Mouse (Mus musculus): ENCODE data around the gene Ctr9.

The Ctr9 gene

DNA sequence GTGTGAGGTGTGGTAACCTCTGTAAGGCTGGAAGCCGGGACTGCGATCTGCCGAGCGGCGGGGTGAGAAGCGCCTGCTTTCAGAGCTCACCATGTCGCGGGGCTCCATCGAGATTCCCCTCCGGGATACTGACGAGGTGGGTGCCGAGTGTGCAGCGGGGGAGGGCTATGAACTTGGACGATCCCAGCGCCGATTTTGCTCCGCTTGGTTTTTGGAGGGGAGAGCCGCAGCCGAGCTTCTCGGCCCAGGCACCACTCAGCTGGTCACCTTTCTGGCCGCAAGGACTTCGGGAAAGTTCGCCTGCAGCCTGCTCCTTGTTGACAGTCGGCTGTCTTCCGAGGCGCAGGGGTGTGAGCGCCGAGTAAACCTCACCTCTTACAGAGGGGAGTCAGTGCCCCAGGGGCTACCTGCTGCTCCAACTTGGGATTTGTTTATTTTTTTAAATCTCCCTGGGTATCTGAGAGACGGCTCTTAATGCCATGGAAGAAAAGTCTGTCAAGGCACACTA is 349 bp downstream of the Ctr9 start:
- DNase-seq (ENCODE audit: low spot score), result no peak

DNA sequence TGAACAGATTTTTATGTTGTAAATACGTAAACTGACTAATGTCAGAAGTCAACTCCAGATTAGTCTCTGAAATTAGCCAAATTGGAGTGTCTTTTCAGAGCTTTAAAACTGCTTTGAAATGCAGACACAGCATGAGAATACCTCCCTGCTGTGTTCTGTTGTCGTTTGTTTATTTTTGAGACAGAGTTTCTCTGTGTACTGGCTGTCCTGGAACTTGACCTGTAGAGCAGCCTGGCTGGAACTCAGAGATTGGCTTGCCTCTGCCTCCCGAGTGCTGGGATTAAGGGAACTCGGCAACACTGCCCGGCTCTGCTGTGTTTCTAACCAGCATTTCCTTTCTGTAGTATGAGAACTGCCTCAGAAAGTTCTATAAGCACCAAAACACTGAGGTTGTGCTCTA is 20.2 kb downstream of the Ctr9 start:
- DNase-seq (ENCODE audit: low spot score), result no peak

DNA sequence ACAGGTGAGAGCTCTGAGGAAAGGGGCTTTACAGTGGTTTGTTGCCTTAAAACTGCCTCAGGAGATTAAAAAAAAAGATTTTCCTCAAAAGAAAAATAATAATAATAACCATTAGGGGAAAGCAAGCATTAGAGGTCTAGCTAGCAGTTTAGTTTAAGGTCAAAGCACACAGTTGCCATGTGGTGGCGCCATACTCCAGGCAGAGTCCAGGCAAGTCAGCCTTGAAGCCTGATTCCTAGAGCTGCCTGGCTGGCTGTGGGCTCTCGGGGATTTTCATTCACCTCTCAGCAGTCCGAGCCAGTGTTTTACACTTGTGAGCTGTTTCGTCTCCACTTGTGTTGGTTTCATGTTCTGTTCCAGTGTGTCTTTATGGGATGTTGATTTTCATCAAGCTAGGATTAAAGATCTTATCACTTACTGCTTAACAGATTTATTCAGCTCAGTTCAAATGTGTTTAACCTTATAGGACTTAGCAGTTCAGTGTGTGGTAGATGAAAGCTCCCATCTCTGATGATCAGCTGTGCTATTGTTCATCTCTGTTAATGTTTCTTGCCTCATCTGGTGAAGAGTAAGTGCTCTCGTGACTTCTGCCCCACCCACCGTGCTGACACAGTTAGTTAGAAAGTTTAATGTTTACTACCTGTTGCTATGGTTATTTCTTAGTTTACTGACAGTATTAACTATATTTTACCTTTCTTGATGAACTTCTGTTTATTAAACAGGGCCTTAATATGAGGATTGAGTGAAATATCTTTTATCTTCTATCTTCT is 21.1 kb downstream of the Ctr9 start:
- DNase-seq (ENCODE audit: low spot score), result peak; percentile 13

DNA sequence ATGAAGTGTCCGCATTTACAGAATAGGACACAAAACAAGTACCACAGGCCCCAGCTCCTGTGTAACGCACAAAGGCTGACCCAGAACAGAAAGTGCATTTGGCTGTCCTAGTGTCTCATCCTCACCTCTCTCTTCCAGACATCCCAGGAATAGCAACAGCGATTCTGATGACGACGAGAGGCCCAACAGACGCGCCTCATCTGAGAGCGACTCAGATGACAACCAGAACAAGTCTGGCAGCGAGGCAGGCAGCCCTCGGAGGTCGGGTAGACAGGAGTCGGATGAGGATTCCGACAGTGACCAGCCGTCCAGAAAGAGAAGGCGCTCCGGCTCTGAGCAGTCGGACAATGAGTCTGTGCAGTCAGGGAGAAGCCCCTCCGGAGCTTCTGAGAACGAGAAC is 26.5 kb downstream of the Ctr9 start:
- no peak for DNase-seq (ENCODE audit: low spot score)

DNA sequence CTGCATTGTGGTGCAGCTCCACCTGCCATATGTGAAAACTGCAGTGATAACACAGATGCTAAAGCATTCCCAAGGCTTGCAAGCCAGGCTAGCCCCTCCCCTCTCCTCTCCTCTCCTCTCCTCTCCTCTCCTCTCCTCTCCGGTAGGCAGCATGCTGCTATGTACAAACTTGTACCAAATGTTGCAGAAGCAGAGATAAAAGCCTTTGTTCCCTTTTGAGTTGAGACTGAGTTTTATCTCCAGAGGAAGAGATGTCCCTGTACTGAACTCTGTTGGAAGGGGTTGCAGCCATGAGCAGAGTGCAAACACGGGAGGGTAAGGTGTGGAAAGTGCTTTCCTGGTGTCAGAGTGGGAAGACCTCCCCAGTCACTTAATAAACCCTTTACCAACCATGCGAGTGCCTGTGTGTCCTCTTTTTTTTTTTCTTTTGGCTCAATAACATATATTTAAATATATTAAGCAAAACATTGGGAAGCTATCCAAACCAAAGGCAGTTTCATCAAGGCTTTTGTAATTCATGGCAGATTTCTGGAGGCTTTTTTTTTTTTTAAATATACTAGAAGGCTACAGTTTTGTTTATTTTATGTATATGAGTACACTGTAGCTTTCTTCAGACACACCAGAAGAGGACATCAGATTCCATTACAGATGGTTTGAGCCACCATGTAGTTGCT is 27.4 kb downstream of the Ctr9 start:
- DNase-seq (ENCODE audit: low spot score), result no peak

DNA sequence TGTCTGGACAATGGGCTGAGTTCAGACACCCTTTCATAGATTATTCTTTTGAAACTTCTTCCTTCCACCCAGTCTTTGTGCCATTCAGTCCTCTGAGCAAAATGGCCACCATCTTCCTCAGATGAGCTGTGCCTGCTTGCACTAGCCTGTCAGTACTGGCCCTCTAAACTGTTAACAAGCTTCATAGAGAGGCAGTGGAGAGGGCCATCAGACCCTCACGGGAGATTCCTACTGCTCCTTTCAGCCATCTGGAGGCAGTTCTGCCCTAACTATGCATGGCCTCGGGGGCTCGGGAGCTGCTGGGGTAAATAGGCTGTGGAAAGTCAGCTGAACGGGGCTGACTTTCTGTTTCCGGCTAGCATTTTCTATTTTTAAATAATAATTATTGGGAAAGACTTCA is 30.8 kb downstream of the Ctr9 start:
- no peak for DNase-seq (ENCODE audit: low spot score)

DNA sequence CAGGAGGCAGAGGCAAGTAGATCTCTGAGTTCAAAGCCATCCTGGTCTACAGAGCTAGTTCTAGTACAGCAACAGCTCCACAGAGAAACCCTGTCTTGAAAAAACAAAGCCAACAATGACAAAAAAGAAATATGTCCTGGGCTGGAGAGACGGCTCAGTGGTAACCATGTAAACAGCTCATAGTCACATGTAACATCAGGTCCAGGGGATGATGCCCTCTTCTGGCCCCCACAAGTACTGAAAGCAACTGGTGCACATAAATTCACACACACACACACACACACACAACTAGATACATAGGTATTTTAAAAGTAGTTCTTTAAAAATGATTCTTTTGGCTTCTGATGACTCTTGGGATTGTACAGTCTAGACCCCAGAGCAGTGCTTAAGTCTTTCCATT is 34.2 kb downstream of the Ctr9 start:
- no peak for DNase-seq (ENCODE audit: low spot score)

DNA sequence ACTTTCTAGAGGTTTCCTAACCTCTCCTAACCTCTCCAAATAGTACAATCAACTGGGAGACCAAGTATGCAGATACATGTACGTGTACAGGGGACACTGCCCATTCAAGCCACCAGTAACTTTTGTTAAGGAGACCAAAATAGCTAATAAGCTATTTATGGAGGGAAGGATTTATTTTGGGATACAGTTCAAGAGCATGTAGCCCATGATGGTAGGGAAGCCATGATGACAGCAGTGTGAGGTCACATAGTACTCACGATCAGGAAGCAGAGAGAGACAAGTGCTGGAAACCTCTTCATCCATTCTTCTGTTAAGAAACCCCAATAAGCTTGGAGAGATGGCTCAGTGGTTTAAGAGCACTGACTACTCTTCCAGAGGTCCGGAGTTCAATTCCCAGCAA is 39.4 kb downstream of the Ctr9 start:
- DNase-seq (ENCODE audit: low spot score), result no peak

DNA sequence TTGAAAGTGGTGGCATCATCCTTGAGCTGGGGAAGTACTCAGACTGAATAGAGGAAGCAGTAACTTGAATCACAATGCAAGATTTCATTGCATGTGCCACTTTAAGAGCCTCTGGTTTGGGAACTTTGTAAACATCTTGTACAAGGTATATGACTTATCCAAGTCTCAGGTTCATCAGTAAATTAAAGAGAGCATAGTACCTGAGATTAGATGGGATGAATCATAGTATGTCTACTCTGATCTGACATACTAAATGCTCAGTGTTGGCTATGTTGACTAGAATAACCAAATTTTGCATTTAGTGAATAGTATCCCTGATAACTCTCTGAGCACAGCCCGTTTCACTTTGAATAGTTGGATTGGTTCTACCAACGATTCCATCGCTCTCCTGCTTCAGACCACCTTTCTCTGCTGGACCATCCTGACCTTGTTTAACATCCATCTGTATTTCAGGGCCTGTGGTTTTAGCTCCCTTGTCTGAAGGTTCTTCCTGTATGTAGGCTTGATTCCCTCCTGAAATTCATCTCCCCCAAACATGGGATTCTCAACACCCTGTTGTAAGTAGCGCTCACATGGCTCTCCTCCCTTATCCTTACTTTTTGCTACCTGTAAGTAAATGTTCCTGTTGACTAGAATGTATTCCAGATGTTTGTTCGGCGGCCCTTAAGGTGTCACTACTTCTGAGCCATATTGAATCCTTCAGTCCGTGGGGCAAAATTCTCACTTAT is 40.9 kb downstream of the Ctr9 start:
- no peak for DNase-seq (ENCODE audit: low spot score)

DNA sequence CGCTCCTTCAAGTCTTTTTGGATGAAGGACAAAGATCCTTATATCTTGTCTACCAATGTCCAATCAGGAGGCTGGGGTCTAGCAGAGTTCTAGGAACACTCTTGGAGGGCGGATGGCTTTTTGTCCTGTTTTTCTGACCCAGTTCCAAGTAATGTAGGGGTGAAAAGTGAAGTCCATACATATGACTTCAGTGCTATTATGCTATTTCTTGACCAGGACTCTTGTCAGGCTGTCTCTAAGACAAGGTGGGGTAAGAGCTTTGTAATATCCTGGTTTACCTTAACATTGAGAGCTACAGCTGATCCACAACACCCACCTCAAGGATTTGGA is 41.4 kb downstream of the Ctr9 start:
- no peak for DNase-seq (ENCODE audit: low spot score)

DNA sequence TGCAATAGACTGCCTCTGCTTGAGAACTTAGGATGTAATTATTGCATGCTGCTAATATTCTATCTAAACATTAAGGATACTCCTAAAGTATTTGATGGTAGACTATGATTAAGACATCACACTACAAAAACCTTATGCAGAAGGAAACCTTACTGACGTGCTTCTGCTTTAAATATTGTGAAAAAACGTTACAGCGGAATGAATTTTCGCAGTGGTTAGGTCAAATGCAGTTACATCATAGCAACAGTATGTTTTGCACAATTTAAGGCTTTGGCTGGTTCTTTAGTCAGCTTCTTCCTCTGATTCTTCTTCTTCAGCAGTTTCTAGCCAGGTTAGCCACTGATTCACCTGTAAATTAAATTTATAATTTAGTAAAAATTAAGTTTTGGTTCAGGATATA is 43.7 kb downstream of the Ctr9 start:
- DNase-seq (ENCODE audit: low spot score), result no peak

DNA sequence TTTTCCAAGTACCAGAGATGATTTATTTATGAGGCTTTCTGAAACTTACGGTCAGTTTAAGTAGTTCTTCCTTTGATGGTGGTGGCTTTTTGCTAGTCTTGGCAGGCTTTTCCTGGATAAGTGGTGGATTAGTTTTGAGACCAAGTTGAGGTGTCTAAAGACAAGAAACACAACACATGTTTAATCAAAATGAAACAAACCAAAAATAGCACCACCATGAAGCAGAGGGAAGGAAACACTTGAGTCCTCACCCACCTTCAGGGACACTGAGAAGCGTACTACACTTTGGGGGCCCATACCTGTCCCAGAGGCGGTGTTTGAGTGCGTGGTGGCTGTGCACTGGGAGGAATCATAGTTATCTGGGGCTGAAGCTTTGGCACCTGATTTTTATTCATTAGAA is 46.5 kb downstream of the Ctr9 start:
- DNase-seq (ENCODE audit: low spot score), result no peak

DNA sequence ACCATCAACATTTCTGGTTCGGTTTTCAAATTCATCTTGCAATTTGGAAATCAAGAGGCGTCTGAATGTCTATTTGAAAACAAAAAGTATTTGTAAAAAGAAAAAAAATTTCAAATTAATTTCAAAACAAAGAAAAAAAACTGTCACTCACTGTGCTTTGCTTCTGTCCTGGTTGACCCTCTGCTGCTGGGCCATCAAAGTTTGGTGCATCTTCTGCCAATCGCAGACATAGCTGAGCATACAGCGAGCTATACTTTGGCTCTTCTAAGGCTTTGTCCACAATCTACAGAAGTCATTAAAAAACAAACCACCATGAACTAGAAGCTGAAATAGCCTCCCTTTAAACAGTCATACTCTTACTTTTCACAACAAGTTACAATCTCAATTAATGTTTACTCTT is 49.5 kb downstream of the Ctr9 start:
- no peak for DNase-seq (ENCODE audit: low spot score)

DNA sequence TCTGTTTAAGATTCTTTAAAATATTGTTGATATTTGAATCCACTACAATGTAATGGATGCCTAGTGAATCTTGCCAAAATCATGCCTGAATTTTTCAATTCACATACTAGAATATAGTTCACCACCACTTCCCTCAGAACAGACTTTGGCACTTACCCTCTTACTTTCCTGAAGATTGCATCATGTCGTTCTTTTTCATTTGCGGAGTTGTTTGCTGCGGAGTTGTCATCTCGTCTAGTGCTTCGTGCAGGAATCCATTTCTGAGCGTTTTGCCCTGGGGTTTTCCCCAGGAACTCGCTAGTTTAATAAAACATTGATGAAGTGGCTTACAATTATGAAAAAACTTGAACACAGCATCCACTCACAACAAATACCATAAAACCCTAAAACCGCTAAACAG is 51.3 kb downstream of the Ctr9 start:
- no peak for DNase-seq (ENCODE audit: low spot score)

DNA sequence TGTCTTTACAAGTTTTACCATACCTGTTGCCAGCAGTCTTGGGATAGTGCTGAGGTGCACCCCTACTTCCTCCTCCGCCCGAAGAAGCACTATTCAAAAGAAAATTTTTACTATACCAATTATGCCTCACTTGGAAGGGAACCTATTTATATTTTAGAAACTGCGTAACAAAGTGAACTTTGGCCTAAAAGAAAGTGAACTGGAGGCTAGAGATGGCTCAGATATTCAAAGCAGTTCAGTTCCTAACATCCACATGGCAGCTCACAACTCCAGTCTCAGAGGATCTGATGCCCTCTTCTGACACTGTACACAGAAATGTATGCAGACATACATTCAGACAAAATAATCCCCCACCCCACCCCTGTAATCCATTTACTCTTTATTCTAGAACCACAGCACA is 52.1 kb downstream of the Ctr9 start:
- no peak for DNase-seq (ENCODE audit: low spot score)

DNA sequence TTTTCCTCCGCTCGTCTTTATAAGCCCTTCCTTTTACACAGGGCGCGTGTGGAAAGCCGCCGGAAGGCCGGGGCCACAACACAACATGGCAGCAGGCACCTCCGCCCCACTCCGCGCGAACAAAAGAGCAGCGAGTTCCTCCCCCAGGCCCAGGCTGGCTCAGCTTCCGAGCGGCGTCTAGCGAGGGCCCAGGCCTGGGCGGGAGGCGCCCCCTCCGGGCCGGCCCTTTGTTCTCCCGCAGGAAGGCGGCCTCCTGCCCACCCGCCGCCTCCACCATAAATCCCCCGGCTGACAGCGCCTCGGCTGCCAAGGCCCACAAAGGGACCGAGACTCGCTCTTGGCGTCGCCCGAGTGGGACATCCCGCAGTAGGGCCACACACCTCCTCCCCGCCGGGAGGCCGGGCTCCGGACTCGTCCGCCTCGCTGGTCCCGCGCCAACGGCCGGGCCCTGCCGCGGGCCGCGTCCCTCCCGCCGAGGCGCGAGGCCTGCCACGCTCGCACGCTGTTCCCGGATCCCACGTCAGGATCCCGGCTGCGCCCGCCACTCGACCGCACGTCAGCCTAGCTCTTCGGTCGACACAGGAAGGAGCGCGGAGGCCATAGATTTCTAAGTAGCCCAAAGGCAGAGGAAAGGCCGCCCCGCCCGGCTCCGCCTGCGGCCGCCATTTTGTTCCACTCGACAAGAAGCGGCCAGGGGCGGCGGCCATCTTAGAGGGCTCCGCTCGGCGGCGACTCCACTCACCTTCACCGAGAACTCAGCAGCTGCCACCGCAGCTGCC is 53.5 kb downstream of the Ctr9 start:
- peak; percentile 87 for DNase-seq (ENCODE audit: low spot score)

DNA sequence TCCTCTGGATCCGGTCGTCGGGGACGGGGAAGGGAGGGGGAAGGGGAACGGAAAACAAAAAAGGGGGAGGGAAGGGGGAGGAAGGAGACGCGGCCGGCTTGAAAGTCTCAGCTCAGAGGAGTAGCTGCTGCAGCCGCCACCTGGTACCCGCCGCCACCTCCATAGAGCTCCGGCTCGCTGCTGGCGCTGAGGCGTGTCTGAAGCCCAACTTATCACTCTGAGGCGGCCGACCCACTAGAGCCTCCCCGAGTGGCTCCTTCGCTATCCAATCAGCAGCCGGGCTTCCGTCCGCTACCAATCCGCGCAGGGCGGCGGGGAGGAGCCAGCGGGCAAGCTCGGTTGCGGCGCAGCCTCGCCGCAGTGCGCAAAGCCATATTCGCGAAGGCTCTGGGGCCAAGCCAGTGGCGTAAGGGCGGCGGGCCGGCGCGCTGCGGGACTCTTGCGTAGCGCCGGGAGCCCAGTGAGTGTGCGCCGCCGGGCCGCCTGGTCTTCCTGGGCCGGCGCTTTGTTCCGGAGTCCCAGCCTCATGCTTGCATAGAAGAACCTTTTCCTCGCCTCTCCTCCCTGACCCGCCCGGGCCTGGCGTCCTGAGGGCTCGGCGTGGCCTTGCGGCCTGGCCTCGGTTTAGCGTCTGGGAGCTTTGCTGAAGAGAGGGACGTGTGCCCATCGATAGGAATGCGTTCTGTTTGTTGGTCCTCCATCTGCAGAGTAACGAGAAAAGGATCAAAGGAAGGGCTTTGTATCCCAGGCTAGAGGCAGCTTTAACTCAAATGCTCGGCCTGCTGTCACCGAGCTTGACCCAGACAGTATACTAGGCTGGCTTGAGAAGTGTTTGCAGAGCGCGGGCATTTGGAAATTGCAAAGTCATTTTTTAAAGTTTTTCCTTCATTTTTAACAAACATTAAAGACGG is 54.3 kb downstream of the Ctr9 start, which contains the start of gene Eif4g2:
TSS of gene Eif4g2 (minus strand) at position 209 of the 911 bp plus-strand sequence.
- peak; percentile 98 for DNase-seq (ENCODE audit: low spot score)

DNA sequence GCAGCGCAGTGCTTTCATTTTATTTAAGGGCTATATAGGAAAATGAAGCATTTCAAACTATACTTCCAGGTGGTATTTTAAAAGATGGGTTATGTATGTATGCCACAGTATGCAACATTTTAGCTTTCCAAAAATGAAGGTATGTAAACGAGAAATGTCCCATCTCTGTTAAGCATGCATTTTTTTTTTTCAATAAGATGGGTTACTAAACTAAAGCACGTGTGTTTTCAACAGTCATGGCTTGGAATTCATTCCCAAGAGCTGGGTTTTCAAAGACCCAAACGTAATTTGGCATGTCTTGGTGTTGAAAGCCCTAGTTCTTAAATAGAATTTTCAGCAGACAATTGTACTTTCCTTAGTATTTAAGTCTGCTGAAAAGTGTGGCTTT is 55.0 kb downstream of the Ctr9 start:
- DNase-seq (ENCODE audit: low spot score), result no peak

DNA sequence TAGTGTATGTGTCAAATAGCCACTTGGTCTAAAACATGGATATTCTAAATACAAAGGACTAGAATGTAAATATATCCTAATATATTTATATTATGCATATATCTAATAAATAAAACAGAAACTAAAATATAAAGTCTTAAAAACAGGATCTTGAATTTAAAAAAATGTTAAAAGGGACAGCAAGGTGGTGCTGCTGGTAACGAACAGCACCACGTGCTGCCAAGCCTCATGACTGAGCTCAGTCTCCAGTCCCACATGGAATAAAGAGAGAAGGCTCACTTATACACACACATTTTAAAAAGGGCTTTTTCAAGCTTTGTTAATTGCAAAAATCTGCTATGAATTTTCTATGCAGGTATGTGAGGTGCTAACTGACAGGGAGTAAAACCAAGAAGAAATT is 55.7 kb downstream of the Ctr9 start:
- no peak for DNase-seq (ENCODE audit: low spot score)

DNA sequence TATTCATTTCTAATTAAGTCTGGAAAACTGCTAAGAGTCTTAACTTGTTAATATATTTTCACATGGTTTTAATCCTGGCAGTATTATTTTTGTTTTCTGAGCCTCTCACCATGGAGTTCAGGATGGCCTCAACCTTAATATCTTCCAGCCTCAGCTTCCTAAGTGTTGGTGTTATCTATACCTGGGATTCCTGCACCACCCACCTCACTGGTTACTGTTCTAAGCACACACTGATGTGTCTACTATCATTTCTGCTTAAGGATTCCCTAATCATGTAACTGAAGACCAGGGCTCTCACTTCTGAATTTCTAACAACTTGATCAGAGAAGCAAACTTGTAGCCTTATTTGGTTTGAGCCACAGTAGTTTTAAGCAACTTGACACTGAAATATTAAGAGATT is 56.4 kb downstream of the Ctr9 start:
- DNase-seq (ENCODE audit: low spot score), result no peak

DNA sequence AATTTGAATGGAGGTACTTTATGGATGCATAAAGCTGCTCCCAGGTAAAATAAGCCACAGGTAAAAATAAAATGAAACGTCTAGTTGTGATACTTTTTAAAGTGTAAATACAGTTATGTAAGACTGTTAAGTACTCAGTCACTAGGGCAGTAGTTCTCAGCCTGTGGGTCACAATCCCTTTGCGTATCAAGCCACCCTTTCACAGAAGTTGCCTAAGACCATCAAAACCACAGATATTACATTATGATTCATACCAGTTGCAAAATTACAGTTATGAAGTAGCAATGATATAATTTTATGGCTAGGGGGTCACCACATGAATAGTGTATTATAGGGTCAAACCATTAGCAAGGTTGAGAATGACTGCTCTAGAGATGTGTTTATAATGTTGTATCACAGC is 66.4 kb downstream of the Ctr9 start:
- no peak for DNase-seq (ENCODE audit: low spot score)

Measured in ovary, postnatal 10 days (tissue).